Comparison of ENCODE assay signal across 9 mouse cellular contexts in genomic region chr15:79828366-79829035, GRCm38 (mm10). TPM values are rescaled to one million over a fixed set of nuclear protein-coding genes. Genes with fewer than 3 reads are reported as not detected.
DNase-seq lines count a peak whose midpoint lies in the region; ATAC-seq lines count a peak whose summit lies in the region.
"Had no signal": no experiment of that assay in that cellular context is flagged by ENCODE, and none has a peak within 500 bp of the region (broad histone marks: within the 10 kb centered on the region; RNA-seq: fewer than 3 reads in every experiment).

No protein-coding gene starts in this region.

- peaks cover 73% of the 10 kb centered on the region for H3K4me1 ChIP-seq in forebrain, embryonic 10.5 days
- peaks cover 8% of the 10 kb centered on the region for H3K4me1 ChIP-seq in forebrain, embryonic 14.5 days (ENCODE audit: control insufficient read depth, insufficient read depth, low read length)
- H3K4me1 ChIP-seq in lung, embryonic 15.5 days = peaks cover 70% of the 10 kb centered on the region
- peaks cover 75% of the 10 kb centered on the region for H3K4me1 ChIP-seq in embryonic facial prominence, embryonic 10.5 days
- H3K4me1 ChIP-seq in neural tube, embryonic 14.5 days (ENCODE audit: control insufficient read depth, insufficient read depth, low read length) = peaks cover 55% of the 10 kb centered on the region

- H3K9me3 ChIP-seq in forebrain, embryonic 10.5 days = no peaks in the 10 kb centered on the region
- no peaks in the 10 kb centered on the region for H3K9me3 ChIP-seq in forebrain, embryonic 14.5 days (replicated peaks; ENCODE audit: control insufficient read depth, low read length)
- no peaks in the 10 kb centered on the region for H3K9me3 ChIP-seq in lung, embryonic 15.5 days
- H3K9me3 ChIP-seq in embryonic facial prominence, embryonic 10.5 days = no peaks in the 10 kb centered on the region
- no peaks in the 10 kb centered on the region for H3K9me3 ChIP-seq in neural tube, embryonic 14.5 days (ENCODE audit: control insufficient read depth, low read length)

- H3K27me3 ChIP-seq in forebrain, embryonic 10.5 days (ENCODE audit: poor library complexity, severe bottlenecking) = no peaks in the 10 kb centered on the region
- no peaks in the 10 kb centered on the region for H3K27me3 ChIP-seq in forebrain, embryonic 14.5 days (replicated peaks; ENCODE audit: control insufficient read depth, insufficient read depth, low read length)
- no peaks in the 10 kb centered on the region for H3K27me3 ChIP-seq in lung, embryonic 15.5 days
- no peaks in the 10 kb centered on the region for H3K27me3 ChIP-seq in embryonic facial prominence, embryonic 10.5 days (replicated peaks; ENCODE audit: low read depth, poor library complexity, severe bottlenecking)
- no peaks in the 10 kb centered on the region for H3K27me3 ChIP-seq in neural tube, embryonic 14.5 days (ENCODE audit: control insufficient read depth, insufficient read depth, low read length)

- H3K4me3 ChIP-seq in forebrain, embryonic 10.5 days = peak overlapping the region; percentile 29
- H3K4me3 ChIP-seq in forebrain, embryonic 14.5 days (ENCODE audit: low read depth, low read length) = no peak overlapping the region
- no peak overlapping the region for H3K4me3 ChIP-seq in lung, embryonic 15.5 days
- H3K4me3 ChIP-seq in embryonic facial prominence, embryonic 10.5 days = peak overlapping the region; percentile 34
- H3K4me3 ChIP-seq in neural tube, embryonic 14.5 days (ENCODE audit: low read depth, low read length) = no peak overlapping the region; the same call in 1 of the 2 replicates
- H3K4me3 ChIP-seq: erythroblast, embryonic 14.5 days had no signal

- H3K36me3 ChIP-seq in forebrain, embryonic 10.5 days (replicated peaks) = peaks cover 68% of the 10 kb centered on the region
- H3K36me3 ChIP-seq in forebrain, embryonic 14.5 days (ENCODE audit: control insufficient read depth, insufficient read depth, low read length) = peaks cover 40% of the 10 kb centered on the region
- peaks cover 41% of the 10 kb centered on the region for H3K36me3 ChIP-seq in lung, embryonic 15.5 days
- peaks cover 54% of the 10 kb centered on the region for H3K36me3 ChIP-seq in embryonic facial prominence, embryonic 10.5 days (replicated peaks)
- H3K36me3 ChIP-seq in neural tube, embryonic 14.5 days (ENCODE audit: control insufficient read depth, insufficient read depth, low read length) = peaks cover 11% of the 10 kb centered on the region

- H3K9ac ChIP-seq in forebrain, embryonic 14.5 days (ENCODE audit: low read length) = no peak overlapping the region
- H3K9ac ChIP-seq in lung, embryonic 15.5 days = no peak overlapping the region; the same call in 1 of the 2 replicates
- H3K9ac ChIP-seq in neural tube, embryonic 14.5 days (replicated peaks; ENCODE audit: low read depth, low read length) = no peak overlapping the region

- H3K27ac ChIP-seq in forebrain, embryonic 10.5 days = peak overlapping the region; percentile 22; the same call in 1 of the 2 replicates
- H3K27ac ChIP-seq in forebrain, embryonic 14.5 days (ENCODE audit: low read depth, low read length) = no peak overlapping the region
- H3K27ac ChIP-seq in lung, embryonic 15.5 days = no peak overlapping the region
- no peak overlapping the region for H3K27ac ChIP-seq in embryonic facial prominence, embryonic 10.5 days (replicated peaks)
- H3K27ac ChIP-seq in neural tube, embryonic 14.5 days (ENCODE audit: low read depth, low read length) = no peak overlapping the region

- H3K4me2 ChIP-seq in forebrain, embryonic 14.5 days (ENCODE audit: low read length) = no peak overlapping the region
- H3K4me2 ChIP-seq in lung, embryonic 15.5 days = peak overlapping the region; percentile 4; the same call in 1 of the 2 replicates
- peak overlapping the region; percentile 32; the same call in 1 of the 2 replicates for H3K4me2 ChIP-seq in neural tube, embryonic 14.5 days (ENCODE audit: low read depth, low read length)

- peak; percentile 27 for DNase-seq in forebrain, embryonic 10.5 days (ENCODE audit: extremely low spot score, low spot score)
- no peak for DNase-seq in forebrain, embryonic 14.5 days (ENCODE audit: low spot score)
- no peak for DNase-seq in lung, postnatal 36 days
- DNase-seq in embryonic facial prominence, embryonic 10.5 days (ENCODE audit: low spot score) = peak; percentile 51
- DNase-seq in kidney, postnatal 25 days = peak; percentile 21 to 55
- DNase-seq in B cell, adult 2 months = no peak

- ATAC-seq in forebrain, embryonic 14.5 days = no peak
- ATAC-seq in lung, embryonic 15.5 days (ENCODE audit: borderline replicate concordance, extremely low read depth, low FRiP score, low TSS enrichment) = peak; percentile 13; the same call in 1 of the 2 replicates
- ATAC-seq in neural tube, embryonic 14.5 days (ENCODE audit: low read depth) = no peak

- WGBS in forebrain, embryonic 10.5 days = 59% methylated on average over 46 of the region's 46 CpGs
- WGBS in forebrain, embryonic 14.5 days = 71% methylated on average over 46 of the region's 46 CpGs
- 55% methylated on average over 46 of the region's 46 CpGs for WGBS in lung, embryonic 15.5 days
- WGBS in embryonic facial prominence, embryonic 10.5 days = 60% methylated on average over 46 of the region's 46 CpGs
- 59% methylated on average over 46 of the region's 46 CpGs for WGBS in neural tube, embryonic 14.5 days

RNA-seq across cellular contexts. Expression of gene Npcd, which starts 5.5 kb away (rescaled TPM):
- polyA plus RNA-seq in forebrain, embryonic 10.5 days (2016; fragmentation: Nextera tagmentation; extraction: Ambion mirVana) = not detected in 2 replicates
- not detected in 2 replicates for polyA plus RNA-seq in forebrain, embryonic 14.5 days (2014; fragmentation: Nextera tagmentation; extraction: Ambion mirVana)
- 0.55 TPM in 1 of 2 replicates, not detected in the other for polyA plus RNA-seq in lung, embryonic 15.5 days (2015; fragmentation: Nextera tagmentation; extraction: Ambion mirVana)
- polyA plus RNA-seq in embryonic facial prominence, embryonic 10.5 days (2016; fragmentation: Nextera tagmentation; extraction: Ambion mirVana) = not detected in 2 replicates
- 1.0 and 2.5 TPM in 2 replicates for polyA plus RNA-seq in neural tube, embryonic 14.5 days (2014; fragmentation: Nextera tagmentation; extraction: Ambion mirVana)
- polyA plus RNA-seq: erythroblast, embryonic 14.5 days had no signal

RNA-seq across cellular contexts. Expression of gene Cbx6, which starts 6.0 kb away (rescaled TPM):
- 21.6 and 22.3 TPM in 2 replicates for polyA plus RNA-seq in forebrain, embryonic 10.5 days (2016; fragmentation: Nextera tagmentation; extraction: Ambion mirVana)
- 18.1 and 29.1 TPM in 2 replicates for polyA plus RNA-seq in forebrain, embryonic 14.5 days (2014; fragmentation: Nextera tagmentation; extraction: Ambion mirVana)
- 72.9 and 73.8 TPM in 2 replicates for polyA plus RNA-seq in lung, embryonic 15.5 days (2015; fragmentation: Nextera tagmentation; extraction: Ambion mirVana)
- polyA plus RNA-seq in embryonic facial prominence, embryonic 10.5 days (2016; fragmentation: Nextera tagmentation; extraction: Ambion mirVana) = 16.1 and 18.1 TPM in 2 replicates
- polyA plus RNA-seq in neural tube, embryonic 14.5 days (2014; fragmentation: Nextera tagmentation; extraction: Ambion mirVana) = 25.4 and 31.1 TPM in 2 replicates

RNA-seq across cellular contexts. Expression of gene Nptxr, which starts 23.9 kb away (rescaled TPM):
- 1.6 and 1.7 TPM in 2 replicates for polyA plus RNA-seq in forebrain, embryonic 10.5 days (2016; fragmentation: Nextera tagmentation; extraction: Ambion mirVana)
- polyA plus RNA-seq in forebrain, embryonic 14.5 days (2014; fragmentation: Nextera tagmentation; extraction: Ambion mirVana) = 7.6 and 8.5 TPM in 2 replicates
- polyA plus RNA-seq in lung, embryonic 15.5 days (2015; fragmentation: Nextera tagmentation; extraction: Ambion mirVana) = 2.8 and 3.4 TPM in 2 replicates
- 1.8 and 2.2 TPM in 2 replicates for polyA plus RNA-seq in embryonic facial prominence, embryonic 10.5 days (2016; fragmentation: Nextera tagmentation; extraction: Ambion mirVana)
- polyA plus RNA-seq in neural tube, embryonic 14.5 days (2014; fragmentation: Nextera tagmentation; extraction: Ambion mirVana) = 15.5 and 23.4 TPM in 2 replicates
- polyA plus RNA-seq: erythroblast, embryonic 14.5 days had no signal

RNA-seq across cellular contexts. Expression of gene Dnal4, which starts 50.9 kb away (rescaled TPM):
- 63.3 and 70.8 TPM in 2 replicates for polyA plus RNA-seq in forebrain, embryonic 10.5 days (2016; fragmentation: Nextera tagmentation; extraction: Ambion mirVana)
- 96.1 and 101 TPM in 2 replicates for polyA plus RNA-seq in forebrain, embryonic 14.5 days (2014; fragmentation: Nextera tagmentation; extraction: Ambion mirVana)
- polyA plus RNA-seq in lung, embryonic 15.5 days (2015; fragmentation: Nextera tagmentation; extraction: Ambion mirVana) = 68.8 and 73.7 TPM in 2 replicates
- polyA plus RNA-seq in embryonic facial prominence, embryonic 10.5 days (2016; fragmentation: Nextera tagmentation; extraction: Ambion mirVana) = 66.3 and 68.6 TPM in 2 replicates
- 62.2 and 62.8 TPM in 2 replicates for polyA plus RNA-seq in neural tube, embryonic 14.5 days (2014; fragmentation: Nextera tagmentation; extraction: Ambion mirVana)

Comparison
In these comparisons a context has a peak if more than half of its experiments do, and no peak if none do; other contexts are left out.
1. DNase-seq: peak in forebrain, embryonic 10.5 days (single experiment), embryonic facial prominence, embryonic 10.5 days (single experiment) and kidney, postnatal 25 days (2 of 2); none in forebrain, embryonic 14.5 days (single experiment), lung, postnatal 36 days (single experiment) and B cell, adult 2 months (0 of 2).
2. H3K4me3 ChIP-seq: peak in forebrain, embryonic 10.5 days (single experiment) and embryonic facial prominence, embryonic 10.5 days (single experiment); none in forebrain, embryonic 14.5 days (single experiment), lung, embryonic 15.5 days (single experiment) and neural tube, embryonic 14.5 days (single experiment).